Mouse (Mus musculus): Measurements from ENCODE around the gene Suco.

- TF ChIP-seq CTCF (IDR thresholded peaks at IDR 0.05; ENCODE audit: insufficient read depth, low read depth, low read length), result no peak
- TF ChIP-seq POLR2A (IDR thresholded peaks at IDR 0.05; ENCODE audit: insufficient read depth, low read depth, low read length), result no peak
These were observed 39.6 kb upstream of the Suco start for GRCm38 (mm10) chr1:161916036-161916435.
